Mouse (Mus musculus): ENCODE measurements at regions not wholly inside any gene's neighbourhood (a gene's known extent, or its start where the extent isn't known, plus 50 kb on each side); places are given as distances from the start of the nearest gene placed in this dataset.

DNA sequence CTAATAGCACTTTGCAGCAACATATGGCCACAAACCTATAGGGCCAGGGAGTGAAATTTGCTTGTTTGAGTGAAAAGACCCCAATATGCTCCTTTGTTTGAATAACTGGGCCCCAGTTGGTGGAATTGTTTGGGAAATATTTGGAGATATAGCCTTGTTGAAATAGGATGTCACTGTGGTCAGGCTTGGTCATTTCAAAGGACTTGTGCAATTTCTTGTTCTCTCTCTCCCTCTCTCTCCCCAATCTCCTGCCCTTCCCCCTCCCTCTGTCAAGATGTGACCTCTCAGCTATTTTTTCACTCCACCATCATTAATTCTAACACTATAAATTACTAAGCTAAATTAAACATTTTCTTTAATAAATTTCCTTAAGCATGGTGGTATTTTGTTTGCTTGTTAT, 620.5 kb upstream of the Mef2c start:
- TF ChIP-seq POLR2A (IDR thresholded peaks at IDR 0.05; ENCODE audit: insufficient read length, low read depth) (no peak), MYOG (IDR thresholded peaks at IDR 0.05; ENCODE audit: control insufficient read depth in 1 of 3, insufficient read depth in 1 of 3, insufficient read length in 2 of 3, low read depth in 2 of 3) (no peak), TCF12 (IDR thresholded peaks at IDR 0.05; ENCODE audit: insufficient read depth, poor library complexity, severe bottlenecking) (no peak), CEBPB (IDR thresholded peaks at IDR 0.05; ENCODE audit: insufficient read depth, poor library complexity, severe bottlenecking) (no peak), MAX (IDR thresholded peaks at IDR 0.05; ENCODE audit: low read depth) (no peak), TCF3 (IDR thresholded peaks at IDR 0.05; ENCODE audit: insufficient read length, low read depth) (no peak), USF1 (IDR thresholded peaks at IDR 0.05; ENCODE audit: low read depth) (no peak), E2F4 (IDR thresholded peaks at IDR 0.05; ENCODE audit: insufficient read depth) (no peak), REST (IDR thresholded peaks at IDR 0.05; ENCODE audit: insufficient read depth, insufficient read length) (no peak), MYOD1 (IDR thresholded peaks at IDR 0.05; ENCODE audit: control insufficient read depth in 1 of 3, insufficient read length in 2 of 3, low read depth in 2 of 3) (no peak), POLR2AphosphoS2 (IDR thresholded peaks at IDR 0.05; ENCODE audit: insufficient read length, low read depth) (no peak), SRF (IDR thresholded peaks at IDR 0.05; ENCODE audit: control insufficient read depth, insufficient read length, low read depth) (no peak)
